Mouse (Mus musculus): ENCODE data around the gene Tns1.
"Not testable (repeated sequence)": the region's sequence is repeated elsewhere in the genome, so short reads cannot be mapped to it uniquely, and the experiment has no call there.

The Tns1 gene

DNA sequence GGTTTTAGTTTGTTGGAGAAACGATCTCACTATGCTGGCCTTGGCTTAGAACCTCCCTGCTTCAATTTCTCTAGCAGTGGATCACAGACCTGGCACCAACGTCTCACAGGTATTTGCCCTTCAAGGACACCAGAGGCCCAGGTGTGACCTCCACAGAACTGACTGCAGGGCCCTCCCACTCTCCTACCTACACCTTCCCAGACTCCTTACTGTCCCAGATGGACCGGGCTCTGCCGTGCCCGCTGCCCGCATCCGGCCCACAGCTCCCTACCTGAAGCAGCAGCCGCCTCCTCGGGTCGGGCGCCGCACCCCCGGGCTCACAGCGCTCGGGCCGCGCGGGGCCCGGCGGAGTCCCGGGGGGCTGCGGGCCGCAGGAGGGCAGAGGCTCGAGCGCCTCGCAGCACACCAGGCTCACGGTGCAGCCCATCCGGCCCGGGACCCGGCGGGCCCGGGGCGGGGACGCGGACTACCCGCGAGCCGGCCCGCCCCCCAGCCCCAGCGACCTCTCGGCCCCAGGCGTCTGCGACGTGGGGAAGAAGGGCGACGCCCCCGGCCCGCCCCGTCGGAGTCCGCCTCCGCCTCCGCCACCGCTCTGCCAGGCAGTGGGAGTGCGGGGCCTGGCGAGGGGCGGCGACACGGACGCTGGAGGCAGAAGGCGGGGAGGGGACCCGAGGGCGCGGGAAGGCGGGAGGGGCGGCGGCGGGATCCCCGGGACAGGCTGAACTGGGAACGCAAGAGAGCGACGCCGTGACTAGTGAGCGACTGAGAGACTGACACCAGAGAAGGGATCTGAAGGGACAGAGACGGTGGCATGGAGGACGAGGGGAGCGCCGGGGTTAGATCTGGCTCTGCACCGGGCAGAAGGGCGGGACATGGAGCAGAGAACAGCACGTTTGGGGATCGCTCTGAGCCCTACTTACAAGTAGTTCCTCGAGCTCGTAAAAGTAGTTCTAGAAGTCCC, at the start of gene Tns1:
Gene Tns1 (minus strand): TSS at position 429 of the 961 bp plus-strand sequence.
- H3K36me3 ChIP-seq (ENCODE audit: insufficient read depth, low read length) = no peaks in the 10 kb centered on the region
- peaks cover 18% of the 10 kb centered on the region for H3K4me1 ChIP-seq (replicated peaks; ENCODE audit: low read depth, low read length)
- no peak for TF ChIP-seq NANOG (IDR thresholded peaks at IDR 0.05; ENCODE audit: borderline replicate concordance, low read length)
- TF ChIP-seq CTCF (conservative IDR thresholded peaks at IDR 0.05; ENCODE audit: low read length) = no peak
- no peak for TF ChIP-seq POU5F1 (IDR thresholded peaks at IDR 0.05; ENCODE audit: borderline replicate concordance, low read length)
- no peaks in the 10 kb centered on the region for H3K9me3 ChIP-seq (ENCODE audit: low read length)
- H3K4me3 ChIP-seq (replicated peaks; ENCODE audit: low read length) = peak within 1 kb of the TSS; percentile 78
- peaks cover 87% of the 10 kb centered on the region for H3K27me3 ChIP-seq (ENCODE audit: insufficient read depth, low read length)

DNA sequence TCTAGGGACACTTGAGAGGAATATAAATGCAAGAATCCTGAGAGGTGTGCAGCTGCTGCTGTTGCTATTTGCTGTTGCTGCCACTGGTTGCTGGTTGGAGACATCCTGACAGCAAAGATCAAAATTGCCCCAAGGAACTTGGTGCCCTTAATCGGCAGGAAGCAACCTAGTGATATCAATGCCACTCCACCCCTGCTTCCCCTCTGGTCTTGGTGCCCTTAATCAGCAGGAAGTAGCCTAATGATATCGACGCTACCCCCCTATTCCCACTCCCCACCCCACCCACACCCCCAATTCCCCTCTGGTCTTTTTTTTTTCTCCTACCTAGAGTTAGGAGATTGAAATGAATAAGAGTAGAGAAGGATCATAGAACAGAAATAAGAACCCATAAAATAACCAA, 48.5 kb upstream of the Tns1 start:
- Histone ChIP-seq H3K4me1 (replicated peaks; ENCODE audit: low read depth, low read length) (peaks cover 4% of the 10 kb centered on the region; the same call in 1 of the 2 replicates), H3K9me3 (ENCODE audit: low read length) (no peaks in the 10 kb centered on the region), H3K27me3 (ENCODE audit: insufficient read depth, low read length) (peaks cover 4% of the 10 kb centered on the region), H3K4me3 (replicated peaks; ENCODE audit: low read length) (no peak overlapping the region), H3K36me3 (ENCODE audit: insufficient read depth, low read length) (no peaks in the 10 kb centered on the region)
- TF ChIP-seq NANOG (IDR thresholded peaks at IDR 0.05; ENCODE audit: borderline replicate concordance, low read length) = no peak
- TF ChIP-seq CTCF (conservative IDR thresholded peaks at IDR 0.05; ENCODE audit: low read length) = no peak
- TF ChIP-seq POU5F1 (IDR thresholded peaks at IDR 0.05; ENCODE audit: borderline replicate concordance, low read length) = no peak

DNA sequence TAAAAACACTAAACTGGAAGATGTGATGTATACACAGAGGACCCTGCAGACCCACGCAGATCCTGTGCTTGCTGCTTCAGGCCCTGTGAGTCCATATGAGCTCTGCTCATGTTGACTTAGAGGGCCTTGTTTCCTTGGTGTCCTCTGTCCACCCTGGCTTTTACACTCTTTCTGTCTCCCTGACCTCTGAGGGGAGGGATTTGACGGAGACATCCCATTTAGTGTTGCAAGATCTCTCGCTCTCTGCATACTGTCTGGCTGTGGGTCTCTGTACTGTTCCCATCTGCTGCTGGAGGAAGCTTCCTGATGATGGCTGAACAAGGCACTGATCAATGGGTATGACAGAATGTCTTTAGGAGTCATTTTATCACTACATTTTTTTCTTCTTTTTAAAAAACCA, 45.5 kb upstream of the Tns1 start:
- no peaks in the 10 kb centered on the region for H3K36me3 ChIP-seq (ENCODE audit: insufficient read depth, low read length)
- H3K4me3 ChIP-seq (replicated peaks; ENCODE audit: low read length) = no peak overlapping the region
- no peaks in the 10 kb centered on the region for H3K4me1 ChIP-seq (replicated peaks; ENCODE audit: low read depth, low read length)
- no peaks in the 10 kb centered on the region for H3K9me3 ChIP-seq (ENCODE audit: low read length)
- H3K27me3 ChIP-seq (ENCODE audit: insufficient read depth, low read length) = peaks cover 4% of the 10 kb centered on the region
- TF ChIP-seq CTCF (conservative IDR thresholded peaks at IDR 0.05; ENCODE audit: low read length) = no peak
- no peak for TF ChIP-seq POU5F1 (IDR thresholded peaks at IDR 0.05; ENCODE audit: borderline replicate concordance, low read length)
- TF ChIP-seq NANOG (IDR thresholded peaks at IDR 0.05; ENCODE audit: borderline replicate concordance, low read length) = no peak

DNA sequence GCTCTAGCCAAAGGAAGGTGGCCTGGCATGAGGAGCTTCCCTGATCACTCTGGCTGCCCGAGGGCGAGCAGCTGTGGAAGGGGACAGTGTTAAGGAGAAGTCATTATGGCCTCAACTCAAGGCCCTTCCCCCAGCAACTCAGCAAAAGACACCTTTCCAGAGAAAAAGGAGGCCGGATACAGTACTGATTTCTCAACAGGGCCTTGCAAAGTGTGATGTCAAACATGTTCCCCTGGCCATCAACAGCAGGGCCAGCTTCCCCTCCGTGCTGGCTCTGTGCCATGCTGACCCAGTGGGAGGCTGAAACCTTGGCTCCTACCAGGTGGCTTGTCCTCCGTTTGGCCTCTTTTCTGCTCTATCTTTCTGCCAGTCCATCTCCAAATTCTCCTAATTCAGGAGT, 42.9 kb upstream of the Tns1 start:
- Histone ChIP-seq H3K4me3 (replicated peaks; ENCODE audit: low read length) (no peak overlapping the region), H3K4me1 (replicated peaks; ENCODE audit: low read depth, low read length) (no peaks in the 10 kb centered on the region), H3K9me3 (ENCODE audit: low read length) (no peaks in the 10 kb centered on the region), H3K27me3 (ENCODE audit: insufficient read depth, low read length) (peaks cover 3% of the 10 kb centered on the region; the same call in 1 of the 2 replicates), H3K36me3 (ENCODE audit: insufficient read depth, low read length) (no peaks in the 10 kb centered on the region)
- TF ChIP-seq CTCF (conservative IDR thresholded peaks at IDR 0.05; ENCODE audit: low read length) (no peak), NANOG (IDR thresholded peaks at IDR 0.05; ENCODE audit: borderline replicate concordance, low read length) (no peak), POU5F1 (IDR thresholded peaks at IDR 0.05; ENCODE audit: borderline replicate concordance, low read length) (no peak)

DNA sequence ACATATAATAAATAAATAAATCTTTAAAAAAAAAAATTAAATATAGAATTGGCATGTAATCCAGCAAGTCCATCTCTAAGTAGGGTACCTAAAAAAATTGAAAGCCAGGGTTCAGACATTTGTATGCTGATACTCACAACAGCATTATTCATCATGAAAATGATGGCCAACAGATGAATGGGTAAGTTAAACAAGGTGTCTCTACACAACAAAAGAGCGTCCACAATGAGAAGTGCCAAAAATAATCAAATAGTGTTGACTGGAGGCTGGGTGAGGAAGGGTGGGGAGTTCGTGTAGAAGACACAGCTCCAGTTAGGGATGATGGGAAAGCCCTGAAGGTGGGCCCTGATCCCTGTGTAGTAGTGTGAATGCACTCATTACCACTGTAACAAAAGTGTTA, 35.8 kb upstream of the Tns1 start:
- no peaks in the 10 kb centered on the region for H3K9me3 ChIP-seq (ENCODE audit: low read length)
- peaks cover 6% of the 10 kb centered on the region; the same call in 1 of the 2 replicates for H3K27me3 ChIP-seq (ENCODE audit: insufficient read depth, low read length)
- no peaks in the 10 kb centered on the region for H3K4me1 ChIP-seq (replicated peaks; ENCODE audit: low read depth, low read length)
- no peaks in the 10 kb centered on the region for H3K36me3 ChIP-seq (ENCODE audit: insufficient read depth, low read length)
- H3K4me3 ChIP-seq (replicated peaks; ENCODE audit: low read length) = no peak overlapping the region
- TF ChIP-seq POU5F1 (IDR thresholded peaks at IDR 0.05; ENCODE audit: borderline replicate concordance, low read length) = no peak
- TF ChIP-seq CTCF (conservative IDR thresholded peaks at IDR 0.05; ENCODE audit: low read length) = no peak
- no peak for TF ChIP-seq NANOG (IDR thresholded peaks at IDR 0.05; ENCODE audit: borderline replicate concordance, low read length)

DNA sequence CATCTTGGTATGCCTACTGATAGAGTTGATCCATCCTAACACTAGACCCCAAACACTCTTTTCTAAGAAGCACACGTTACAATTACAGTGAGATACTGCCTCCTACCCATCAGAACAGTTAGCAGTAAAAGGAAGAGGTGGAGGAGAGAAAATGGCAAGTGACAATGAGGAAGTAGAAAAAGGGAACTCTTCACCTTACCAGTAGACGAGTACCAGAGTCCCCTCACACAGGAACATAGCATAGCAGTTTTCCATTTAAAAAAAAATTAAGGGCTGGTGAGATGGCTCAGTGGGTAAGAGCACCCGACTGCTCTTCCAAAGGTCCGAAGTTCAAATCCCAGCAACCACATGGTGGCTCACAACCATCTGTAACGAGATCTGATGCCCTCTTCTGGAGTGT, 35.4 kb upstream of the Tns1 start:
- H3K4me3 ChIP-seq (replicated peaks; ENCODE audit: low read length); H3K9me3 ChIP-seq (ENCODE audit: low read length); H3K4me1 ChIP-seq (replicated peaks; ENCODE audit: low read depth, low read length); H3K36me3 ChIP-seq (ENCODE audit: insufficient read depth, low read length); H3K27me3 ChIP-seq (ENCODE audit: insufficient read depth, low read length): not testable (repeated sequence)

DNA sequence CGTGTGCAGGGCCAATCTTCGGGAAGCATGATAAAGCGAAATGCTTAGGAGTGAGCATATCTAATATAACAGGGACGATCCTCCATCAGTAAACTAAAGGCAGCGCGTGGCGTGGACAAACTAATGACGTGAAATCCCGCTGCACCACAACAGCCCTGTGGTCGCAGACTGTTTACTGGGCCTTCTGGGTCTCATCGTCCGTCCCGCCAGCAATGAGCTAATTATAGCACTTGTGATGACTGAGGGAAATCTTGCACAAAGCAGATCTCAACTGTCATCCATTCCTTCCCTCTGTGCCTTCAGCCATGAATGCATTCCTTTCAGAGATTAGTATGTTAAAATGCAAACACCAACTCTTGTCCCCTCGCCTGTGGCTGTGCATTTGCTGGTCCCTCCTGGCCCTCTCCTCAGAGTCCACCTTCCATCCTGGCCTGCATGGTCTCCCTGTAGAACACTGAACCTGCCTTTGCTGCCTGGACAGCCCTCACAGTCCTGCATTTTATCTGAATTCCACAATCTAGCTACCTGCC, 32.2 kb upstream of the Tns1 start:
- peaks cover 7% of the 10 kb centered on the region; the same call in 1 of the 2 replicates for H3K27me3 ChIP-seq (ENCODE audit: insufficient read depth, low read length)
- no peak overlapping the region for H3K4me3 ChIP-seq (replicated peaks; ENCODE audit: low read length)
- peaks cover 7% of the 10 kb centered on the region; the same call in 1 of the 2 replicates for H3K9me3 ChIP-seq (ENCODE audit: low read length)
- no peaks in the 10 kb centered on the region for H3K4me1 ChIP-seq (replicated peaks; ENCODE audit: low read depth, low read length)
- H3K36me3 ChIP-seq (ENCODE audit: insufficient read depth, low read length) = no peaks in the 10 kb centered on the region
- TF ChIP-seq POU5F1 (IDR thresholded peaks at IDR 0.05; ENCODE audit: borderline replicate concordance, low read length) (no peak), CTCF (conservative IDR thresholded peaks at IDR 0.05; ENCODE audit: low read length) (no peak), NANOG (IDR thresholded peaks at IDR 0.05; ENCODE audit: borderline replicate concordance, low read length) (no peak)

DNA sequence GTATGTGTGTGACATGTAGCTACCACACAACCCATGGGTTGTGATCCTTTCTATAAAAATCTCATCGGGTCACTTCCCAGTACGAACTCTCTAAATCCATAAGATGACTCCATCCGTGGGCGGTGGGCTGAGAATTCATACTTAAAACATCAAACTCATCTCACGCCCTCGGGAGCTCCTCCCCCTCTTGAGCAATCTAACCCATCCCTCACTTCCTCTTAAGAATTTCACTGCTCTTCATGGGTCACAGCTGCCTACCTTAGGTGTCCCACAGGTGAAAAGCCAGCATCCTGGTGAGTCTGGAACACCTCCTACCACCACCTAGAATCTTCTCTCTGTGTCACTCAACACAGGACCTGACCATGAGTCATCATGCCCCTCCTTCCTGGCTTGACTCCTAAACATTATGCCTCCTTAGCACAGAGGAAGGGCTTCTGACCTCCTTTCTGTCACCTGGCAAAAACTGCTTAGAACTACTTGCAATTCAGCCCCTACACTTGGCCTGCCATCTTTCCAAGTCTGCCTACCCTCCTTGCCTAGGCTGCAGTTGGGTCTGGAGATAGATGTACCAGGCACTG, 31.3 kb upstream of the Tns1 start:
- TF ChIP-seq POU5F1 (IDR thresholded peaks at IDR 0.05; ENCODE audit: borderline replicate concordance, low read length) (no peak), CTCF (conservative IDR thresholded peaks at IDR 0.05; ENCODE audit: low read length) (no peak), NANOG (IDR thresholded peaks at IDR 0.05; ENCODE audit: borderline replicate concordance, low read length) (no peak)
- no peak overlapping the region for H3K4me3 ChIP-seq (replicated peaks; ENCODE audit: low read length)
- no peaks in the 10 kb centered on the region for H3K36me3 ChIP-seq (ENCODE audit: insufficient read depth, low read length)
- H3K27me3 ChIP-seq (ENCODE audit: insufficient read depth, low read length) = peaks cover 5% of the 10 kb centered on the region; the same call in 1 of the 2 replicates
- H3K4me1 ChIP-seq (replicated peaks; ENCODE audit: low read depth, low read length) = no peaks in the 10 kb centered on the region
- H3K9me3 ChIP-seq (ENCODE audit: low read length) = peaks cover 7% of the 10 kb centered on the region; the same call in 1 of the 2 replicates

Measured in E14TG2a.4 (cell line).